Mouse (Mus musculus) midbrain, embryonic 11.5 days (tissue): ENCODE measurements around the gene Slc12a7. TPM values are rescaled to one million over a fixed set of nuclear protein-coding genes. Genes with fewer than 3 reads are reported as not detected.

Experiments
- ATAC-seq: fragments of 200-750 bp; cut with Nextera tagmentation; 2 replicates; pipeline ENCODE4 v1.8.0; 2017; ENCODE audit warnings: moderate TSS enrichment, moderate library complexity; ENCODE audit not compliant: low FRiP score
- DNase-seq: peaks from one replicate; pipeline ENCODE4 v3.0.0; 2015; ENCODE audit warnings: low spot score; ENCODE audit errors: missing footprints
- H3K27ac ChIP-seq: fragments of 300-500 bp; sonication (generic); 2 replicates; pipeline ENCODE4 v1.5.1; 2014; ENCODE audit warnings: low read depth, low read length
- H3K27me3 ChIP-seq: fragments of 300-500 bp; sonication (generic); 2 replicates; pipeline ENCODE4 v1.6.1; 2014; ENCODE audit warnings: mild to moderate bottlenecking, low read length, moderate library complexity, mixed read lengths; ENCODE audit not compliant: control insufficient read depth, insufficient read depth
- H3K36me3 ChIP-seq: fragments of 300-500 bp; sonication (generic); 2 replicates; pipeline ENCODE4 v1.6.1; 2014; ENCODE audit warnings: mild to moderate bottlenecking, low read length, moderate library complexity, mixed read lengths; ENCODE audit not compliant: control insufficient read depth, insufficient read depth
- H3K4me1 ChIP-seq: fragments of 300-500 bp; sonication (generic); 2 replicates; pipeline ENCODE4 v1.6.1; 2014; ENCODE audit warnings: low read length; ENCODE audit not compliant: control insufficient read depth, insufficient read depth
- H3K4me2 ChIP-seq: fragments of 300-500 bp; sonication (generic); 2 replicates; pipeline ENCODE4 v1.6.1; 2014; ENCODE audit warnings: mild to moderate bottlenecking, moderate library complexity
- H3K4me3 ChIP-seq: fragments of 300-500 bp; sonication (generic); 2 replicates; pipeline ENCODE4 v1.5.1; 2014; ENCODE audit warnings: low read depth, low read length
- H3K9ac ChIP-seq: fragments of 300-500 bp; sonication (generic); 2 replicates; pipeline ENCODE4 v1.6.1; 2014; ENCODE audit warnings: low read length
- H3K9me3 ChIP-seq: fragments of 300-500 bp; sonication (generic); 2 replicates; pipeline ENCODE4 v1.6.1; 2016; ENCODE audit warnings: low read length; ENCODE audit not compliant: control insufficient read depth
- WGBS: fragments of 180-500 bp; shearing (Covaris S2); extraction: QIAGEN DNeasy Blood & Tissue Kit; methylation state at CpG from one replicate; pipeline ENCODE4 v1.1.7; 2014; 5-methylcytosine and 5-hydroxymethylcytosine counted together
- polyA plus RNA-seq: library from polyadenylated mRNA; unstranded; fragments of >200 nt; fragmentation: Nextera tagmentation; extraction: Ambion mirVana; gene quantifications from 2 replicates; pipeline ENCODE4 v1.2.1, GENCODE M21; 2014

Gene Slc12a7
- polyA plus RNA-seq, 1 experiment from 2014 or later = 38.2 TPM

- H3K9me3 ChIP-seq = no peaks in the 10 kb centered on the region
- H3K27ac ChIP-seq = no peak overlapping the region
- no peak overlapping the region for H3K4me2 ChIP-seq
- 81% methylated on average over 5 of the region's 5 CpGs for WGBS
- no peaks in the 10 kb centered on the region for H3K27me3 ChIP-seq
- no peaks in the 10 kb centered on the region for H3K4me1 ChIP-seq
- DNase-seq (peak; percentile 14), ATAC-seq (no peak)
- no peak overlapping the region for H3K9ac ChIP-seq
- H3K4me3 ChIP-seq = no peak overlapping the region
- H3K36me3 ChIP-seq = no peaks in the 10 kb centered on the region
Observed at GRCm38 (mm10) chr13:73711803-73712202, 21.1 kb upstream of the Slc12a7 start.

GRCm38 (mm10) chr13:73712228-73712627 is 20.7 kb upstream of the Slc12a7 start:
- no peak overlapping the region for H3K4me3 ChIP-seq
- no peak overlapping the region for H3K9ac ChIP-seq
- ATAC-seq (no peak), DNase-seq (no peak)
- no peaks in the 10 kb centered on the region for H3K27me3 ChIP-seq
- H3K36me3 ChIP-seq = no peaks in the 10 kb centered on the region
- H3K4me1 ChIP-seq = no peaks in the 10 kb centered on the region
- 83% methylated on average over 3 of the region's 3 CpGs for WGBS
- no peak overlapping the region for H3K4me2 ChIP-seq
- H3K27ac ChIP-seq = no peak overlapping the region
- H3K9me3 ChIP-seq = no peaks in the 10 kb centered on the region

DNA sequence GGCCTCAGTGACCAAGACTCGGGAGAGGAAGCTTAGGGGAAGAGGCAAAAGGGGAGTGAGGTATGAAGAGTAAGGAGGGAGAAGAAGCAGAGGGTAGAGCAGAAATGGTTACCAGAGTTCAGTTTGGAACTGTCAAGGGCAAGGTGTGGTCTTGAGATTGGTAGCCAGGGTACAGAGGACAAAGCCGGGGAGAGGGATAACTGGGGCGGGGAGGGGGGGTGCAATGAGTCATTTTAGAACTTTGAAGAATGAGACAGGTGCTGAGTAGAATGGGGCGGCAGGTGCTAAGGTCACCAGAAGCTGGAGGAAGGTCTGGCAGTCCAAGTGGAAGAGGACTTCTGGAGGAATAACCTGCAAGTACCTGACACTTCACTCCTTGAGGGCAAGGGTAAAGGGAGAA is 19.7 kb upstream of the Slc12a7 start:
- ATAC-seq = no peak
- Histone ChIP-seq H3K36me3 (no peaks in the 10 kb centered on the region), H3K4me1 (no peaks in the 10 kb centered on the region), H3K27me3 (no peaks in the 10 kb centered on the region), H3K27ac (no peak overlapping the region), H3K9me3 (no peaks in the 10 kb centered on the region), H3K4me2 (no peak overlapping the region), H3K4me3 (no peak overlapping the region), H3K9ac (no peak overlapping the region)
- peak; percentile 64 for DNase-seq
- WGBS = 73% methylated on average over 4 of the region's 4 CpGs

DNA sequence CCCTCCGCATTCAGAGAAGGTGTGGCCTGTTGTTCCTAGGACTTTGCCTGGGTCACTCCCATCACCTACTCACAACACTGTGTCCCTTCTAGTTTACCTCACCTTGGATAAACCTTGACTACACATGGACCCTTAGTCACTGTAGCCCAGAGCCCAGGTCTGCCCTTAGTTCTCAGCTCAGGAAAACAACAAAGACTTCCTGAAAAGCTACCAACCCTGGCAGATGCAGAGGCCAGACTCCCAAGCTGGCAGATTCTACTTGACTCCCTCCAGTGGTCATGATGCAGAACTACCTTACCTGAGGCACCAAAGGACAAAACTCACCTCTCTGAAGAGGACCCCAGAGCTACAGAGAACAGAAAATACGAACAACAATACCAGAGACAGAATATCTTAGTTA is 18.9 kb upstream of the Slc12a7 start:
- H3K4me2 ChIP-seq = no peak overlapping the region
- DNase-seq (peak; percentile 51), ATAC-seq (no peak)
- H3K9me3 ChIP-seq = no peaks in the 10 kb centered on the region
- no peak overlapping the region for H3K9ac ChIP-seq
- H3K27ac ChIP-seq = no peak overlapping the region
- no peaks in the 10 kb centered on the region for H3K27me3 ChIP-seq
- H3K36me3 ChIP-seq = no peaks in the 10 kb centered on the region
- WGBS = 64% methylated on average over 2 of the region's 2 CpGs
- no peak overlapping the region for H3K4me3 ChIP-seq
- no peaks in the 10 kb centered on the region for H3K4me1 ChIP-seq

DNA sequence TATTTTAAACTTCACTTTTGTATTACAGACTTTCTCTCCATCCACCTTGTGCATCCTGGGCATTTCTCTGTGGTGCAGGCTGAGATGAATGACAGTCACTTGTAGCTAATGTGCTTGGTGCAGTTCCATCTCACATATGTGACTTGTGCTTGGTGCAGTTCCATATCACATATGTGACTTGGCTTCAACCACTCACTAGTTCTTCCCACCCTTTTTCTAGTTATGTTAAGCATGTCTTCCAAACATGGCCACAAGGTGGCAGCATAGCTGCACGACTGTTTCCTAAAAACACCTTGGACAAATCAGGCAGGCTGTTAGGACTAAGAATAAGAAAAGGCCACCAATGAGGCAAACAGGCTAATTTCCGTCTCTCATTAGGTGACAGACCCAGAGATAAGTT is 14.7 kb upstream of the Slc12a7 start:
- ATAC-seq (peak; percentile 62), DNase-seq (peak; percentile 99)
- Histone ChIP-seq H3K9me3 (no peaks in the 10 kb centered on the region), H3K4me3 (no peak overlapping the region), H3K4me2 (no peak overlapping the region), H3K4me1 (no peaks in the 10 kb centered on the region), H3K36me3 (no peaks in the 10 kb centered on the region), H3K27ac (no peak overlapping the region), H3K9ac (no peak overlapping the region), H3K27me3 (no peaks in the 10 kb centered on the region)
- 4% methylated on average over 2 of the region's 2 CpGs for WGBS

GRCm38 (mm10) chr13:73720241-73720640 is 12.7 kb upstream of the Slc12a7 start:
- no peak overlapping the region for H3K4me2 ChIP-seq
- 88% methylated on average over 4 of the region's 4 CpGs for WGBS

GRCm38 (mm10) chr13:73723081-73723668 is 9.7 kb upstream of the Slc12a7 start:
- ATAC-seq (no peak), DNase-seq (peak; percentile 84)
- WGBS = 46% methylated on average over 8 of the region's 8 CpGs
- Histone ChIP-seq H3K4me1 (no peaks in the 10 kb centered on the region), H3K27ac (no peak overlapping the region), H3K9me3 (no peaks in the 10 kb centered on the region), H3K36me3 (no peaks in the 10 kb centered on the region), H3K4me3 (no peak overlapping the region), H3K27me3 (no peaks in the 10 kb centered on the region), H3K4me2 (no peak overlapping the region), H3K9ac (no peak overlapping the region)

More at GRCm38 (mm10) chr13:73720241-73720640, 12.7 kb upstream of the Slc12a7 start:
- H3K4me1 ChIP-seq = no peaks in the 10 kb centered on the region
- no peak overlapping the region for H3K27ac ChIP-seq
- H3K9me3 ChIP-seq = no peaks in the 10 kb centered on the region
- no peaks in the 10 kb centered on the region for H3K27me3 ChIP-seq
- H3K4me3 ChIP-seq = no peak overlapping the region
- H3K9ac ChIP-seq = no peak overlapping the region
- H3K36me3 ChIP-seq = no peaks in the 10 kb centered on the region
- no peak for ATAC-seq
- DNase-seq = peak; percentile 2

DNA sequence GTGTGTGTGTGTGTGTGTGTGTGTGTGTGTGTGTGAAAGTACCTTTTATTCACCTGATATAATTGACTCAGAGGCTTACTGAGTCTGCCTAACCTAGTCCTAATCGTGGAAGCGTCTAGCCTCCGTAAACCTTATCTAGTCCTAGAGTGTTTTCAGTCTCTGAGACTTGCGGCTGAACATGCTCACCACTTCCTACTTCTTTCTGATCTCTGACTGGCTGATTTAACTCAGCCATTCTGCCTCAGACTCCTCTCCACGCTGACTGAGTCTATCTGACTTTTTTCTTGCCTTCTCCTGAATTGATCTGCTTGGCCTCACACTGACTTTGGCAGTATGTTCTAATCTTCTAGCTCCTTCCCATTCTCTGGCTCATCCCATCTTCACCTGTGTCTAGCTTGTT is 7.6 kb upstream of the Slc12a7 start:
- H3K4me2 ChIP-seq = no peak overlapping the region
- H3K36me3 ChIP-seq = no peaks in the 10 kb centered on the region
- H3K27ac ChIP-seq = no peak overlapping the region
- H3K9ac ChIP-seq = no peak overlapping the region
- DNase-seq (peak; percentile 31), ATAC-seq (no peak)
- no peaks in the 10 kb centered on the region for H3K4me1 ChIP-seq
- WGBS = 84% methylated on average over 5 of the region's 5 CpGs
- no peaks in the 10 kb centered on the region for H3K27me3 ChIP-seq
- no peaks in the 10 kb centered on the region for H3K9me3 ChIP-seq
- H3K4me3 ChIP-seq = no peak overlapping the region

DNA sequence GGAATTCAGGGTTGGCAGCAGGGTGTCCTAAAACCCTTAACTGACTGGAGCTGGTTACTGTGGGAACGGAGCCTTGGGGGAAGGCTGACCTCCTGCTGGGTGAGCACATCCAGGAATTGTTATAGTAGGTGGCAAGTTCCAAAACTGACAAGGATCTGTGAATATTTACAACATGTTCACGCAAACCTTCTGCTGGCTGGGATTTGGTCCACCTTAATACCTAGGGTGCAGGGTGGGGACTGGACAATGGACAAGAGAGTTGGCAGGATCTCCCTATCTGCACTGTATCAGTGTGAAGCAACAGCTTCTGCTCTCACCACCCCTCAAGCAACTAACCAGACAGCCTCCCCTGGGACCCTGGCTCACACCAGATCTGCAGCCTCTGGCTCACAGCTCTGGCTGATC is 5.3 kb upstream of the Slc12a7 start:
- WGBS = 17% methylated on average over 2 of the region's 2 CpGs
- peaks cover 7% of the 10 kb centered on the region for H3K27me3 ChIP-seq
- no peak overlapping the region for H3K27ac ChIP-seq

More for the DNA sequence above, 5.3 kb upstream of the Slc12a7 start:
- peak; percentile 79 for DNase-seq
- H3K4me2 ChIP-seq = no peak overlapping the region
- no peak overlapping the region for H3K9ac ChIP-seq
- H3K4me1 ChIP-seq = no peaks in the 10 kb centered on the region
- no peaks in the 10 kb centered on the region for H3K36me3 ChIP-seq
- no peaks in the 10 kb centered on the region for H3K9me3 ChIP-seq
- no peak overlapping the region for H3K4me3 ChIP-seq
- no peak for ATAC-seq
